Mouse (Mus musculus) retina, adult 2 months (tissue): ENCODE data around the gene Slc27a1.
A peak's percentile ranks its signal among the peaks of the same experiment; 100 is the strongest.
"Not testable (repeated sequence)": the region's sequence is repeated elsewhere in the genome, so short reads cannot be mapped to it uniquely, and the experiment has no call there.

Experiments
- DNase-seq: peaks from one replicate; pipeline ENCODE4 v3.0.0-alpha.2; 2012; ENCODE audit warnings: low read depth, low spot score

Gene Slc27a1

DNA sequence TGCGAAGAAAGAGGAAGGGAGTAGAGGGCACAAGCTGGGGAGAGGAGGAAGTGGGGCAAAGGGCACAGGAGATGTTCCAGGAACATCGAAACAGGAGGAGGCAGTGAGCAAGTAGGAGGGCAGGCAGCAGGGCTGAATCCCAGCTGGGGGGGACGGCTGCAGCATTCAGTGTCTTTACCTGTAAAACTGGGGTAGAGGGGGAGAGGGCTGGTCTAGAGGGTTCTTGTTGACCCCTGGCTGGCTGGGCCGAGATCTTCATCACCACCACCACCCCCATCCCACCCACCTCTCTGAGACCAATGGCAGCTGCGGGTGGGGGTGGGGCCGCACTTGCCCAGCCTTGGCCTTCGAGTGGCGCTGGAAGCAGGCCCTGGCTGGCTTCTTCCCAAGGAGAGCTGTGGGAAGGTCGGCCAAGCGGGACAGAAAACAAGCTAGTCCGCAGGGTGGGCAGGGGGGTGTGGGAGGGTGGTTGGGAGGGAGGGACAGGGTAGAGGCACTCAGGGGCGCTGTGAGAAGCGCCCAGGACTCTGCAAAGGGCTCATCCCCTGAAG is at the start of gene Slc27a1:
Slc27a1 (plus strand) TSS at position 496 of the 551 bp plus-strand sequence.
- DNase-seq: no peak

DNA sequence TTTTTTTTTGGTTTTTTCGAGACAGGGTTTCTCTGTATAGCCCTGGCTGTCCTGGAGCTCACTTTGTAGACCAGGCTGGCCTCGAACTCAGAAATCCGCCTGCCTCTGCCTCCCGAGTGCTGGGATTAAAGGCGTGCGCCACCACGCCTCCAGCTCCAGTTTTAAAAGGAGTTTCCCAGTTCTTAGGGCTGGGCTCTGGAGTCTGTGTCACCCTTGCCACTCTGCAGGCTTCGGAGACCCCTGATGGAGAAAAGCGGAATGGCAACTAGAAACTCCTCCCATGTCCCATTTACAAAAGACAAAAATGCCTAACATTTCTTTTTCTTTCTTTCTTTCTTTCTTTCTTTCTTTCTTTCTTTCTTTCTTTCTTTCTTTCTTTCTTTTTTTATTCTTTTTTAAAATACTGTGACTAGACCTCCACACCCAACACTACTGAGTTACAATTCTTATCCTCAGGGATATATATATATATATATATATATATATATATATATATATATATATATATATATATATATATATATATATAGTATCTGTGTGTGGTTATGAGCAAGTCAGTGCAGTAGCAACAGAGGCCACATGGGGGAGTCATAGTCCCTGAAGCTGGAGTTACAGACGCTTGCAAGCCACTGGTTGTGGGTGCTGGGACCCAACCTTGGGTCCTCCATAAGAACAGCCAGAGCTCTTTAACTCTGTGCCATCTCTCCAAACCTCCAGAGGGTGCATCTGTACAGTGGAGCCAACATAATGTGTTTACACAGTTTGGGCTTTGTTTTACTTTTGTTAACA is 49.5 kb upstream of the Slc27a1 start:
- not testable (repeated sequence) for DNase-seq

DNA sequence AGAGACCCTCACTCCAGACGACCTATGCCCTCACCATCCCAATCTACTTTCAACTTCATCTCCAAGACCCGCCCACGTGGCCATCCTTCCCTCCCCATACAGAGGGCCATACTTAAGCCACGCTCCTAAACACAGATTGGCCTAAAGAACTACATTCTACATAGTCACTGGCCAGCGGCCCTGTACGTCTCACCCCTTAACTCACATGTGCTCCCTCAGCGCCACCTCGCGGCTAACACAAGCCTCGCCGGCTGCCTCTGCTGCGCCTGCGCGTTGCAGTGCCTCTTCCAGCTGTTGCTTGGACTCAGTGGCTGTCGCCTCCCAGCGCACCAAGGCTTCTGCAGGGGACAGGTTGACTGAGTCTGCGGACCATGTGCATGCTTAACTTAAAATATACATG is 47.0 kb upstream of the Slc27a1 start:
- peak; percentile 72 for DNase-seq

DNA sequence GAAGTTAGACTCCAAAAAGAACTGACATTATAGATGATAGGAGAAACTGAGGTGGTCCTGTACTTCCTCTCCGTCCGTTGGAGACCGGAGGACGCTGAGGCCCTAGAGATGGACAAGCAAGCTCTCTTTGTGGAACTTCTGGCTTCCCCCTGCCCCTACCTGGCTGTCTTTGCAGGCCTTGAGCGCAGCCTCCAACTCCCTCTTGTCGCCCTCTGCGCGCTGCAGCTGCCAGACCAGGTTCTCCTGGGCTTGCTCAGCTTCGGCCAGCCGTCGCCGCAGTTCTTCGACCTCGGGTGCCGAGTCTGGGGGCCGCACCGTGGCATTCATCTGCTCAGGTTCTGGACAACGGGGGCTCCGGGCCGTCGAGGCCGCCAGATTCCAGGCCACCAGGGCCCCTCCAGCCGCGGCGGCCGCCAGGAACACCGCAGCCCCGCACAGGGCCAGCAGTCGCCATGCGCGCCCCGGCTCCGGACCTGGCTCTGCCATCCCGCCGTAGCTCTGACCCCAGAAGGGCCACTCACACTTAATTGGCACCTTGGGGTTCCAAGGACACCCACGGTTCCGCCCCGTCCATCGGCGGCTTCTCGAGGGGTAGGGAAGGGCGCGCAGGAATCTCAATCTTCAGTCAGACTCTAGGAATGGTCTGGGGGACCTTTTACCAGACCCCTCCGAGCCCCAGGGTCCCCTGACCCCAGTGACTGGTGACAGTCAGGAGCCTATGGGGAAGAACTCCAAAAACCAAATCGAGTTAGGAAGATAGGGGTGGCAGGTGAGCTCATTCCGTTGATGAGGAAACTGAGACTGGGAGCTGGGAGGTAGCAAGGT is 43.2 kb upstream of the Slc27a1 start, which contains the start of gene Ccdc194:
Ccdc194 (minus strand) TSS at position 486 of the 825 bp plus-strand sequence.
- no peak for DNase-seq

DNA sequence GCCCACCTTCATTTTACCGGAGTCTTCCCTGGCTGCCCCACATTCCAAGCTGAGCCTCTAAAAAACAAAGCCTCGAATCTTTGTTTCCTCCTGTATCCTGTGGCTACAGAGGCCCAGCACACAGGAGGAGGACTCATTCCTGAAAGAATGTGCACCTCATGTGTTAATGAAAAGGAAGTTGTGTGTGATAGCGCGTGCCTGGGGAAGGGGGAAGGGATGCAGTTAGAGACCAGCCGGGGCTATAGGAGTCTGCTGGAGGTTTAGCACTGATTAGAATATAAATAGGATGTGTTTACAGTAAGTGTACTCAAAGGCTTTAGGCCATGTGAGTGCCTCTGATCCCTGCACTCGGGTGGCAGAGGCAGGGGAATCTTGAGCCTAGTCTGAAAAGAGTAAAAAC is 42.4 kb upstream of the Slc27a1 start:
- no peak for DNase-seq

DNA sequence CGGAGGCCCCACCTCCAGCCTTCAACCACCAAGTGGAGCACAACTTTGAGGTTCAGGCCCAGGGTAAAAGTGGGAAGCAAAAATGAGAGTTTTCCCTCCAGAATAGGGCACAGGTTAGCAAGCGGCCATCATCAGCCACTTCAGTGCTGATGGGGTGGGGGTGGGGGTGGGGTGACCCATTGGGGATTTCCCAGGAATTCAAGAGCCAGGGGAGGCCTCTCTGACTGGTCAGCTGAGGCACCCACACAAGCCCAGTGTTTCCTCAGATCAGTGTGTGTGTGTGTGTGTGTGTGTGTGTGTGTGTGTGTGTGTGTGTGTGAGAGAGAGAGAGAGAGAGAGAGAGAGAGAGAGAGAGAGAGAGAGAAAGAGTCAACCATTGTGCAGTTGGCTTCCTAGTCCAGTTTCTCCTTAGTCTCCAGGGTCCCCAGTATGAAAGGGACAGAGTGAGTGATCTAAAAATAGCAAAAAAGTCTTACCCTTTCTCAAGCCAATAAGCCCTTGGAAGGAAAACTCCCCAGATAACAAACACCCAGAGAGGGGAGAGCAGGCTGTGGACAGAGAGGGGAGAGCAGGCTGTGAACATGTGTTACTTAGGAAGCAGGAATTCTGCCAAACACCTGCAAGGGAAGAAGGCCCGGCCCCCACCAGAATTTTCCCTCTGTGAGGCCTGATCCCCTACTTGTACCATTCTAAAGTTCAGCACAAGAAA is 41.4 kb upstream of the Slc27a1 start:
- no peak for DNase-seq

DNA sequence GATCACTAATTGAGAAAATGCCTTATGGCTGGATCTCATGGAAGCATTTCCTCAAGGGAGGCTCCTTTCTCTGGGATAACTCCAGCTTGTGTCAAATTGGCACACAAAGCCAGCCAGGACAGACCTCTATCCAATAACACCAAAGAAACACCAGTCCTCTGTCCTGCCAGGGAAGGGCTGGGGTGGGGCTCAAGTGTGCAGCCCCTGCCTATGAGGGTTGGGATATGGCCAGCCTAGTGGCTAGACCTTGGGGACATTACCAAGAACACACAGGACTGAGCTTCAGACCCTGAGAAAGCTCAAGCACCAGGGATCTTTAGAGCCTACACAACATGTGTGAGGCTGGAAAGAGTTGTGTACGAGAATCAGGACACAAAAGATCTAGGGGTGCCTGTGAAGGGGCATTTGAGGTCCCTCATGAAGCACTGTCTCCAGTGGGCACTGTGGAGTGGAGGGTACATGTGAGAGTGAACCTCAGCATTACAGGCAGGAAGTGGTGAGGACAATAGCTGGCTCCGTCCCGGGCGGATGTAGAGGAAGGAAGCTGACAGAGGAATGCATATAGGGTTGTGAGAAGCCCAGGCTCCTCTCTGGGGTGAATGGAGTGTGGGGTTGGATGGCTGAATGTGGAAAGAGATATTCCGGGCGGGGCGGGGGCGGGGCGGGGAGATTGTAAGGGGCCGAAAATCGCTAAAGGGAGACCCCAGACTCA is 40.2 kb upstream of the Slc27a1 start:
- no peak for DNase-seq

DNA sequence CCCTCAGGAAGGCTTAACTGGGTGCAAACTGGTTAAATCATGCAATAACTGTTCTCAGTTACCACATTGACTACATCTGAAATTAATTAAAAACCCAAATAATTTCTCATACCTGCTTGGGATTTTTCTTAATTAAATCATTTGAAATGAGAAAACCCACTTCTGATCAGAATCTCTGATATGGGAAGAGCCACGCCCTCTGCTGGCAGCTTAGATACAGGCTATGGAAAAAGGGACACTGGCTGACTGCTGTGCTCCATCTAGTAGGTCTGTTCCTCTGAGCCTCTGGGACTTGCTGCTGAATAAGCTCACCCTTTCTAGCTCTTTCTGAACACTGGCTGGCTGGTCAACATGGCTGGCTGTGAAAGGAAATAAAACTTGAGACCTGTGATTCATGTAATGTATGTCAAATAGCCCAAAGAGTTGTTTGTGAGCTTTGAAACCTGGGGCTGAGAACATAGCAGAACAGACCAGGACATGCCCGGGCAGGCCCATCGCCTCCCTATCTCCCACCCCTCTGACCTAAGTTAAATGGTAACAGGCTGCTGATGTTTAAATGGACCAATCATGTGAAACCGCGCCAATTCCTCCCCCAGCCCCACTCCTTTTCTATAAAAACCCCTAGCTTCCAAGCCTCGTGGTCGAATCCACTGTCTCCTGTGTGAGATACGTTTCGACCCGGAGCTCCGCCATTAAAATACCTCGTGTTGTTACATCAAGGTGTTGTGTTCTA is 37.8 kb upstream of the Slc27a1 start:
- not testable (repeated sequence) for DNase-seq

DNA sequence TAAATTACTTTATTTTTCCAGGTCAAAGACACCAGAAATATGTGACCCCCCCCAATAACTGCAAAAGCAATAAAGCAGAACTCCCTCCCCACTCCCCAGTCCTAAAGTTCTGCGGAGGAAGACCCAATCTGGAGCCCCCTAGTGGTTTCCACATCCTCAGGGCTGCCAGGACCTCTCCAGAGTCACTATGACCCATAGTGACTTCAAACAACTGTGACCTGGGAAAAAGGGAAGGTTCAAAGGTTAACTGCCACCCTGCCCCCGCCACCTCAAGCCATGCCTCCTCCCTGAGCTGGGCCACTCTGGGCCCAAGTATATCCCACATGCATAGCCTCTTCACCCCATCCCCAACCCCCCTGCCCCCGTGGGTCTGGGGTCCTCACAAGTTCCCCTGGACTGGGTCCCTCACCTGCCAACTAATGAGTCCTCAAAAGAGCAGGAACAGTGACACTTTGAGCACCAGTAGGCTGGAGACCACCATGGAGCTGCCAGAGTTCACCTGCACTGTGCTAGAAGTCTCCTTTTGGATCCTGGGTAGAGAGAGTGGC is 34.3 kb upstream of the Slc27a1 start:
- no peak for DNase-seq

DNA sequence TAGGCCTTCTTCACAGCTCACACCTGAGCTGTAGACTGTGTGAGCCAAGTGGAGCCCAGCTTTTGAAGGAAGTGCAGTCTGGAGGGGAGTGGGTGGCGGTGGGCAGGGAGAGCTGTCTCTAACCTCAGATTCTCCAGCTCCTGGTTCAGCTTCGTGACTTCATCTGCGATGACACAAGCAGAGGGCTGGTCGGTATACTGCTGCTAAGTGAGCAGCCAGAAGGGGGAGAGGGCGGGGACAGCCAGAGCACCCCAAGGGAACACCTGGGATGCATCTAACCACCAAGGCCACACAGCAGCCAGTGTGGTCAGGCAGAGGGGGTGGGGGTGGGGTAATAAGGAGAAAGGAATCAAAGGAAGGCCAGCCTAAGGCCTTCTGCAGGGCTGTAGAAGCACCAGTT is 33.0 kb upstream of the Slc27a1 start:
- DNase-seq: no peak

DNA sequence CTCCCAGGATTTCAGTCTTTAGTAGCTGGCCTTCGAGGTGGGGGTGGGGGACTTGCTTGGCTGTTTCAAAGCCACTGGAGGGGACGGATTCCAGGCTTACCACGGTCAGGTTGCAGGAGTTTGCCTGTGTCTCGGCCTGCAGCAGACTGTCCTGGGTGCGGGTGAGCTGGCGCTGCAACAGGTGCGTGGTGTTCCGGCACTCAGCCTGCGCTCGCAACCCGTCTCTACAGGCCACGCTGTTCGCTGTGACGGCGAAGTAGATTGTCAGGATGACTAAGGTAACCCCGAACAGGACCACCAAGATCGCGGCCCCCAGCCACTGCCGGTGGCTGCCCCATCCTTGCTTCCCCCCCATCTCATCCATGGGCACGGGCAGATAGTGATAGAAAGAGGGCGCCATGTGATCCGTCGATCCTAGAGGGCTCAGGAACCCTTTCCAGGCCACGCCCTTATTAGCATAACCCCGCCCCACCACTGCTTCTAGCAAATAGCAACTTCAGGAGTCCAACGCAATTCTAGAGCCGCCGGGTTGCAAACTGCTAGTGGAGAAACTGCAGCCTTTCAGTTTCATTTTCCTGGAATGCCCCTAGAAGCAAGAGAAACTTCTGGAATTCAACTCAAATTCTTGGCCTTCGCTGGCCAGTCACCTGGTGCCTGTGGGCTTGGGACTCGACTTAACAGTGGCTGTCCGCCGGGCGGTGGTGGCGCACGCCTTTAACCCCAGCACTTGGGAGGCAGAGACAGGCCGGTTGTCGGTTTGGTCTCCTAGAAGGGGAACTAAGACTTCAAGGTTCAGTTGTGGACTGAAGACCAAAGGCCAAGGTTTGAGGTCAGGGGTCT is 31.4 kb upstream of the Slc27a1 start, which contains the start of gene Bst2:
Bst2 (minus strand) TSS at position 429 of the 840 bp plus-strand sequence.
- DNase-seq: peak; percentile 28

DNA sequence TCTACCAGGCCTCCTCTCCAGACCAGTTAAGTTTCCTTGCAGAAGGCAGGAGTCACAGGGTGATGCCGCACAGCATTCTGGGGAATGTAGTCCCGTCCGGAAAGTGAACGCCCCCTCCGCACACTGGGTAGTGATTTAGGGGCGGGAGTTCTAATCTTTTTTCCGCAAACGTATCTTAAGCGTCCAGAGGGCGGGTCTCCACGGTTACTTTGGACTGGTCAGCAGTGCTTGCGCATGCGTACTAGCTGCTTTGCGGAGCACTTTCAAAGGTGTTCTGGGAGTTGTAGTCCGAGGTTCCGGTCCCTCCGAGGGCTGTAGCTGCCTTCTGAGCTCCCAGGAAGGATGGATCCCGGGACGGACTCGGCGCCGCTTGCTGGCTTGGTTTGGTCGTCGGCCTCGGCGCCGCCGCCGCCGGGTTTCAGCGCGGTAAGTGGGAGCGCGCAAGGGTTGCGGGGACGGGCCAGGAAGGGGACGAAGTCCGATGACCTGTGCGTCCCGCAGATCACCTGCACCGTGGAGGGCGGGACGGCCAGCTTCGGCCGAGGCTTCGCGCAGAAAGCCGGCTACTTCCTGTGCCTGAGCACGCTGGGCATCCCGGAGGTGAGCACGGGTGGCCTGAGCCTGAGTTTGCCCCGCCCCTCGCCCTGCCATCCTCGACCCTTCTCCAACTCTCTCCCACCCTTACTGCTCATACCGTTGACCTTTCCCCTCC is 25.9 kb upstream of the Slc27a1 start, which contains the start of gene Mvb12a:
Mvb12a (plus strand) TSS at position 291 of the 712 bp plus-strand sequence.
- DNase-seq: peak; percentile 98

DNA sequence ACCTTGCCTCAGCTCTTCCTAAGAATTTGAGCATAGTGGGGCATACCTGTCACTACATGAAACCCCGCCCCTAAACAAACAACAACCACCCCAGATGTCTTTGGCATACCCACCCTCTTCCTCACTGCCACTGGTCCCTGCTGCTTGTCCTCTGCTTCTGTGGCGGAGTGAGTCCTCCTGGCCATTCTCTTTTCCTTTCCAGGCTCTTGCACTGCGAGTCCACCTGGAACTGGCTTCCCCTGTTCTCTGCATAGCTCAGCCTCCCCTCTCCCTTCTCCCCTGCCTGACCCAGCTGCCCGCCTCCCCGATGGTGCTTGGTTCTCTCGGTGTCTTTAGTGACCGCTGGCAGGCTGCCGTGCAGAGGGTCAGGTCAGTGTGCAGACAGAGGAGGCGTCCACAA is 24.9 kb upstream of the Slc27a1 start:
- DNase-seq: no peak

DNA sequence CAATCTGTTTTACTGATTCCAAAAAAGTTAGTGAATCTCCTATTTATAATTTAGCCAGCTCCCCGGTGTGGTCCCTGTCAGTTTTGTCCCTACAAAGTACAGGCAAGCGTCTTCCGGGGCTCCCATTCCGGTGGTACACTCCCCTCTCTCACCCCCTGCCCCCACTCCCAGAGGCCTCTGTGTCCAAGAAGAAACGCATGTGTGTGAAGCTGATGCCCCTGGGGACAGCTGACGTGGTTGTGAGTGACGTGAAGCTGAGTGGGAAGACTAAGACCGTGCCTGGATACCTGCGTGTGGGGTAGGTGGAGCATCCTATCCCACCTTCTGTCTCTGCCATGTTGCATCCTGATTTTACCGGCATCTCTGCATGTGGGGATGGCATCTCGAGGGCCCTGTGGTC is 23.6 kb upstream of the Slc27a1 start:
- no peak for DNase-seq

DNA sequence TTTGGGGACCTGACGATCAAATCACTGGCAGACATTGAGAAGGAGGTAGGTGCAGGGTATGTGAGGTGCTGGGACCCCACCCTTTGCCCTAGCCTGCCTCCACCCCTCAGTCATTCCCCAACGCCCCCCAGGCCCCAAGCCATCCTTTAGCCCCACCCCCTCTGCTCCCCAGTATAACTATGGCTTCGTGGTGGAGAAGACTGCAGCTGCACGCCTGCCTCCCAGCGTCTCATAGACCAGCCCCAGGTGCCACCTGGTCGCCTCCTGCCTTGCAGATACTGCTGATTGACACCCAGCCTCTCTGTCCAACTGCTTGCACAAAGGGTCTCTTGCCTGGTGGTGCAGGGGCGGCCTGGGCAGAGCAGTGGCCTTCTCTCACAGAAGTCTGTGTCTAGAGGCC is 21.1 kb upstream of the Slc27a1 start:
- no peak for DNase-seq

DNA sequence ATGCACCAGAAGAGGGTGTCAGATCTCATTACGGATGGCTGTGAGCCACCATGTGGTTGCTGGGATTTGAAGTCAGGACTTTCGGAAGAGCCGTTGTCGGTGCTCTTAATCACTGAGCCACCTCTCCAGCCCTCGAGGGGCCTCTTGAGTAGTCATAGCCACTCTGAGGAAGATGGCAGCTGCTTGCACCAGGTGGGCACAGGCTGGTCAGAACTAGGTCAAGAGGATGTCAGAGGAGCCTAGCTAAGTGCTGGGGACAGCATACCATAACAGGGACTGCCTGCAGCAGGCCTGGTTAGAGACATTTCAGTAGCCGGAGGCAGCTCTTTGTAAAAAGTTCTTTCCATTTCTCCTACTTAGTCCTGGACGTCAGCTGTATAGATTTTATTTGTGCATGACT is 17.9 kb upstream of the Slc27a1 start:
- DNase-seq: no peak

DNA sequence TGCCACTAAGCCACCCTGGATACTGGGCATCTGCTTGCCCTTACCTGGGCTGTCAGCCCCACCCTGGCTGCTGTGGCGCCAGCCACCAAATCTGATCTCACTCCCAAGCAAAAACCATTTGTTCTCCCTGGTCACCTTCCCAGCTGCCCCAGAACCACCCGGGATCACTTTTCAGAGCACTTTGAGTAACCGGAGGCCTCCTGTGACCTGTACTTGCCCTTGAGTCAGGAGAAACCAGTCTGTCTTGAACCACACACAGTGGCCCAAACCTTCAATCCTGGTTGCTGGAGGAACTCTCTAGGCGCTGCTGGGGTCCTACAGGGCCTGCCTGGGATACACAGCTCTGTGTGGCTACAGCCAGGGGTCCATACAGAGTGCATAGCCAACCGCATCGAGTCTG is 15.9 kb upstream of the Slc27a1 start:
- no peak for DNase-seq

DNA sequence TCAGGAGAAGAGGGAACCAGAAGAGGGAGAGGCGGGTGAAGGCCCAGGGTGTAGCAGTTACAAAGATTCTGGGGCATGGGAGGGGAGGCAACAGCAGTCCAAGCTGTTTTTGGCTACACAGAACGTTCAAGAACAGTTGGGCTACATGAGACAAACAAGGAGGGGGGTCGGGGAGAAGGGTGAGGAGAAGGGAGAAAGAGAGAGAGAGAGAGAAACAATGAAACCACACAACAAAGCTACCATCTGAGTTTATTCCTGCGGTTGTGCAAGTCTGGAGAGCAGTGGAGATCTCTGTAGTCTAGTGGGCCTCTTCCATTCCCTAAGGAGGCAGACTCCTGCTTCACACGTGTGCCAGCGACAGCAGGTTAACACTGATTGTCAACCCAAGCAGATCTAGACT is 14.7 kb upstream of the Slc27a1 start:
- no peak for DNase-seq
